Mouse (Mus musculus) kidney, postnatal 0 days (tissue): ENCODE data around the gene Mfn1. TPM values are rescaled to one million over a fixed set of nuclear protein-coding genes. Genes with fewer than 3 reads are reported as not detected.

Experiments used
- ATAC-seq: fragments of 200-750 bp; cut with Nextera tagmentation; replicated peaks from 2 replicates; pipeline ENCODE4 v1.8.0; 2017; ENCODE audit warnings: low read depth, moderate number of reproducible peaks, moderate TSS enrichment, moderate library complexity; ENCODE audit not compliant: low FRiP score
- DNase-seq: peaks from one replicate; pipeline ENCODE4 v3.0.0-alpha.2; 2016; ENCODE audit warnings: low spot score
- H3K27ac ChIP-seq: fragments of 300-500 bp; sonication (generic); 2 replicates; pipeline ENCODE4 v1.5.1; 2014; ENCODE audit warnings: mild to moderate bottlenecking
- H3K27me3 ChIP-seq: fragments of 300-500 bp; sonication (generic); 2 replicates; pipeline ENCODE4 v1.6.1; 2014; ENCODE audit warnings: low read length, mixed read lengths; ENCODE audit not compliant: insufficient read depth
- H3K36me3 ChIP-seq: fragments of 300-500 bp; sonication (generic); 2 replicates; pipeline ENCODE4 v1.6.1; 2014; ENCODE audit warnings: low read length, mixed read lengths; ENCODE audit not compliant: insufficient read depth
- H3K4me1 ChIP-seq: fragments of 300-500 bp; sonication (generic); replicated peaks from 2 replicates; pipeline ENCODE4 v1.6.1; 2014; ENCODE audit warnings: antibody characterized with exemption, low read length, mixed read lengths; ENCODE audit not compliant: insufficient read depth
- H3K4me2 ChIP-seq: fragments of 300-500 bp; sonication (generic); 2 replicates; pipeline ENCODE4 v1.6.1; 2014; ENCODE audit warnings: mild to moderate bottlenecking, low read length, moderate library complexity, mixed read lengths
- H3K4me3 ChIP-seq: fragments of 300-500 bp; sonication (generic); replicated peaks from 2 replicates; pipeline ENCODE4 v1.5.1; 2014; ENCODE audit warnings: low read depth, low read length
- H3K9ac ChIP-seq: fragments of 300-500 bp; sonication (generic); 2 replicates; pipeline ENCODE4 v1.6.1; 2014; ENCODE audit warnings: low read depth, low read length
- H3K9me3 ChIP-seq: fragments of 300-500 bp; sonication (generic); replicated peaks from 2 replicates; pipeline ENCODE4 v1.6.1; 2016; ENCODE audit warnings: low read length, inconsistent platforms, mixed read lengths
- CTCF ChIP-seq: IDR thresholded peaks from 2 replicates; pipeline ENCODE4 v1.5.1; 2016; ENCODE audit warnings: antibody characterized with exemption, low read depth, mild to moderate bottlenecking, moderate library complexity
- WGBS: fragments of 180-500 bp; shearing (Covaris S2); extraction: QIAGEN DNeasy Blood & Tissue Kit; methylation state at CpG from one replicate; pipeline ENCODE4 v1.1.7; 2014; 5-methylcytosine and 5-hydroxymethylcytosine counted together
- polyA plus RNA-seq: library from polyadenylated mRNA; unstranded; fragments of >200 nt; fragmentation: Nextera tagmentation; extraction: Ambion mirVana; gene quantifications from 2 replicates; pipeline ENCODE4 v1.2.1, GENCODE M21; 2015

Gene Mfn1
- polyA plus RNA-seq, 1 experiment from 2014 or later = 34.9 TPM

- no peaks in the 10 kb centered on the region for H3K36me3 ChIP-seq
- no peaks in the 10 kb centered on the region for H3K27me3 ChIP-seq
- TF ChIP-seq CTCF = no peak
- peak overlapping the region; percentile 72; the same call in 1 of the 2 replicates for H3K27ac ChIP-seq
- no peak for DNase-seq
- no peak for ATAC-seq
- 9% methylated on average over 13 of the region's 14 CpGs for WGBS
- peak overlapping the region; percentile 60 for H3K4me3 ChIP-seq
- H3K9ac ChIP-seq = peak overlapping the region; percentile 78
- peak overlapping the region; percentile 64 for H3K4me2 ChIP-seq
- no peaks in the 10 kb centered on the region for H3K4me1 ChIP-seq
- no peaks in the 10 kb centered on the region for H3K9me3 ChIP-seq
Observed at GRCm38 (mm10) chr3:32616006-32616330, 86.7 kb downstream of the Mfn1 start.

DNA sequence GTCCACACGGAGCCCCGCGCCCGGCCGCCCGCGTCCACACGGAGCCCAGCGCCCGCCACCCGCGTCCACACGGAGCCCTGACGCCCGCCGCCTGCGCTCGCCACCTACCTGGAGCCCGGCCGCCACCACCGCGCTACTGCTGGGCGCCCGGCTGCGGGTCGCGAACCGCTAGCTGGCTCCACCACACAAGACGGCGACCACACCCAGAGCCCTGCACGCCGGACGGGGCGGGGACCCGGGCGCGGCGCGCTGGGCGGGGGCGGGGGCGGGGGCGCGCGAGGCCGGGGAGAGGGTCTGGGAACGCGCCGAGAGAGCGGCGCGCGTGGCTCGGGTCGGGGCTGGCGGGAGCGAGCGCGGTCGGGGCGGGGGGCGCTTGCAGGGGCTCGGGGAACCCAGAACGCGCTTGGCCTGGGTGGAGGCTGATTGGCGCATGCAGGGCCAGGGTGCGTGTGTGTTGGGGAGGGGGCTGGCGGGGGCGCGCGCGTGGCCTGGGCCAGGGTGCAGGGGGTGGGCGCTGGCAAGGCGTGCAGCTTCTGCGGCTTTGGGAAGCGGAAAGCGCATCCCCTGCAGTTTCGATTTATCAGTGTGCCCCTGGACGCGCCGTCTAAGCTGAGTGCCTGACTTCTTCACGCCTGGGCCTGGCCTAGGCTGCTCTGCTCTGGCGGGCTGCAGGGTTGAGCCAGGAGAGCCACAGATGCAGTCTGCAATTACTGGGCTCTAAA is 87.2 kb downstream of the Mfn1 start, which contains the start of gene Gnb4:
Gnb4 (minus strand) TSS at position 255 of the 722 bp plus-strand sequence.
- peak; percentile 70 for DNase-seq
- Histone ChIP-seq H3K4me2 (peak within 1 kb of the TSS; percentile 64), H3K27me3 (no peaks in the 10 kb centered on the region), H3K9ac (peak within 1 kb of the TSS; percentile 78), H3K36me3 (no peaks in the 10 kb centered on the region), H3K4me3 (peak within 1 kb of the TSS; percentile 60), H3K4me1 (no peaks in the 10 kb centered on the region), H3K9me3 (no peaks in the 10 kb centered on the region), H3K27ac (peak within 1 kb of the TSS; percentile 72)
- peak; percentile 79 for ATAC-seq
- 2% methylated on average over 57 of the region's 83 CpGs for WGBS
- TF ChIP-seq CTCF = no peak

DNA sequence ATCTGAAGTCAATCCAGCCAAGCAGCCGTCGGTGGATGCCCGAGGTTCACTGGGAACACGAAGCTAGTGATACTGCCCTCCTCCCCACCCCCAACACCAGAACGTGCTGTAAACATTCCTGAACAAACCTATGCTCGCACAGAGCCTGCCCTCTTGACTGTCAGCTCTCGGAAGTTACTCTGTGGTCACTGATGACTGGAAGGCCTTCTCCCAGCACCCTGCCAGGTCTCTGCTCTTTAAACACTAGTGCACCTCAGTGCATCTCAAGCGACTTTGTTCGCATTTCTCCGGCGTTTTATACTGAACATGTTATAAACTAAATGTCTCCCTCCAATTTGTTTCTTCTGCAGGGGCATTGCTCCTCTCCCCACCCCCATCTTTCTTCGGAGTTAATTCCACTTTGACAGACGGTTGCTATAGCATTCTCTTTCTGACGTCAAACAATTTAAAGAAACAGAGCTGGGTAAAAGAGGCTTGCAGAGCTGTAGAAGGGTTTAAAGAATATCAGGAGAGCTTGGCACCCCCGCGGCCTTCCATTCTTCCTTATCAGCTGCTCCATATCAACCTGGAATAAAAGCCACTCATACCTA is 87.9 kb downstream of the Mfn1 start:
- DNase-seq (peak; percentile 47), ATAC-seq (peak; percentile 37; the same call in 1 of the 2 replicates)
- TF ChIP-seq CTCF = no peak
- H3K27ac ChIP-seq = peak overlapping the region; percentile 72
- WGBS = 25% methylated on average over 16 of the region's 16 CpGs
- no peaks in the 10 kb centered on the region for H3K36me3 ChIP-seq
- peak overlapping the region; percentile 78; the same call in 1 of the 2 replicates for H3K9ac ChIP-seq
- no peaks in the 10 kb centered on the region for H3K9me3 ChIP-seq
- H3K4me3 ChIP-seq = peak overlapping the region; percentile 60
- no peaks in the 10 kb centered on the region for H3K4me1 ChIP-seq
- peak overlapping the region; percentile 64 for H3K4me2 ChIP-seq
- H3K27me3 ChIP-seq = no peaks in the 10 kb centered on the region

- Histone ChIP-seq H3K27ac (no peak overlapping the region), H3K9me3 (no peaks in the 10 kb centered on the region), H3K27me3 (no peaks in the 10 kb centered on the region), H3K36me3 (no peaks in the 10 kb centered on the region), H3K4me3 (no peak overlapping the region), H3K4me2 (no peak overlapping the region), H3K9ac (no peak overlapping the region), H3K4me1 (no peaks in the 10 kb centered on the region)
- WGBS = 76% methylated on average over 1 of the region's 1 CpGs
- no peak for TF ChIP-seq CTCF
- ATAC-seq (no peak), DNase-seq (no peak)
Observed at GRCm38 (mm10) chr3:32621658-32622057, 92.4 kb downstream of the Mfn1 start.

DNA sequence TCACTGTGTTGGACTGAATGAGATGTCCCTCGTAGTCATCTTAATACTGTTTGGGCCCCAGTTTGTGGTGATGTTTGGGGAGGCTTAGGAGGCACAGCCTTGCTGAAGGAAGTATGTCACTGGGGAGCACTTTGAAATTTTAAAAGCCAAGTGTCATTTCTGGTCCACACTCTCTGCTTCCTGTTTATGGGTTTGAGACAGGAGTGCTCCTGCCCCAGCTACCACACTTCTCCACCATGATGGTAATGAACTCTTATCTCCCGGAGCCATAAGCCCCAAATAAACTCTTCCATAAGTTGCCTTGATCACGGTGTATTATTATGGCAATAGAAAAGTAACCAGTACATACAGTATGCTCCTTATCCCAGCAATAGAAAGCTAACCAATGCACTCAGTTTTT is 92.8 kb downstream of the Mfn1 start:
- TF ChIP-seq CTCF = no peak
- no peak for ATAC-seq

DNA sequence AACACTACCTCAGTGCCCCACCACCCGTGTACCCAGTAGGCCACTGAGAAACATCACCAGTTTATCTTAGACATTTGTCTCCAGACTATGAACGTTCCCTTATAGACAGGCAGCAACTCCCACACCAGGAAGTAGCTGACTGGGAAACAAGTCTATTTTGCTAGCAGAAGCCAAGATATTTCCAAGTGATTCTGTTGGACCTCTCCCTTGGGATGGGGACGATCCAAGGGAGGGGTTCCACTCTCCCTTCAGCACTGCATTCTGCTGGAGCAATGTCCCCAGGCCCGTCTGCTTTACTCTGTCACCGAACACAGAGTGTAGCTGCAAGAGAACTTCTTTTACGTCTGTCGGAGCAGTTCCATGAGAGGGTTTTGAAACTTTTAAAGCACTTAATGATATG is 98.9 kb downstream of the Mfn1 start:
- ATAC-seq (no peak), DNase-seq (no peak)
- no peaks in the 10 kb centered on the region for H3K36me3 ChIP-seq
- no peak for TF ChIP-seq CTCF
- H3K4me3 ChIP-seq = no peak overlapping the region
- WGBS = 69% methylated on average over 7 of the region's 7 CpGs
- H3K27me3 ChIP-seq = no peaks in the 10 kb centered on the region
- no peak overlapping the region for H3K27ac ChIP-seq
- no peak overlapping the region for H3K4me2 ChIP-seq
- H3K9me3 ChIP-seq = no peaks in the 10 kb centered on the region
- H3K4me1 ChIP-seq = no peaks in the 10 kb centered on the region
- no peak overlapping the region for H3K9ac ChIP-seq

More for the DNA sequence above, 92.8 kb downstream of the Mfn1 start:
- H3K4me2 ChIP-seq = no peak overlapping the region
- WGBS = 91% methylated on average over 3 of the region's 3 CpGs
- no peaks in the 10 kb centered on the region for H3K4me1 ChIP-seq
- no peak overlapping the region for H3K9ac ChIP-seq
- no peak overlapping the region for H3K4me3 ChIP-seq
- no peaks in the 10 kb centered on the region for H3K9me3 ChIP-seq
- H3K27me3 ChIP-seq = no peaks in the 10 kb centered on the region
- H3K27ac ChIP-seq = no peak overlapping the region
- H3K36me3 ChIP-seq = no peaks in the 10 kb centered on the region
- no peak for DNase-seq

Other genes with a start within 250 kb of the Mfn1 start
- gene Zmat3, start 163.5 kb upstream of the Mfn1 start, polyA plus RNA-seq = 3.5 and 3.6 TPM in 2 replicates
- gene Pik3ca, start 131.8 kb upstream of the Mfn1 start, polyA plus RNA-seq = 11.2 and 11.4 TPM in 2 replicates
- gene Kcnmb3, start 37.2 kb upstream of the Mfn1 start, polyA plus RNA-seq = 0.10 TPM in 1 of 2 replicates, not detected in the other
- 38.6 and 41.6 TPM in 2 replicates for gene Zfp639, start 19.2 kb upstream of the Mfn1 start, polyA plus RNA-seq
- gene Gnb4, start 87.1 kb downstream of the Mfn1 start, polyA plus RNA-seq = 40.0 and 41.0 TPM in 2 replicates
- 121 and 134 TPM in 2 replicates for gene Actl6a, start 176.8 kb downstream of the Mfn1 start, polyA plus RNA-seq
- 517 and 574 TPM in 2 replicates for gene Ndufb5, start 207.5 kb downstream of the Mfn1 start, polyA plus RNA-seq
- 40.8 and 41.7 TPM in 2 replicates for gene Mrpl47, start 208.1 kb downstream of the Mfn1 start, polyA plus RNA-seq